Mouse (Mus musculus) liver (tissue): Measurements from ENCODE around the gene Cabin1.
A peak's percentile ranks its signal among the peaks of the same experiment; 100 is the strongest.

ENCODE experiments used
- DNase-seq: peaks from one replicate; pipeline ENCODE4 v3.0.0-alpha.2; 2020; ENCODE audit warnings: mixed read lengths

Gene Cabin1

DNA sequence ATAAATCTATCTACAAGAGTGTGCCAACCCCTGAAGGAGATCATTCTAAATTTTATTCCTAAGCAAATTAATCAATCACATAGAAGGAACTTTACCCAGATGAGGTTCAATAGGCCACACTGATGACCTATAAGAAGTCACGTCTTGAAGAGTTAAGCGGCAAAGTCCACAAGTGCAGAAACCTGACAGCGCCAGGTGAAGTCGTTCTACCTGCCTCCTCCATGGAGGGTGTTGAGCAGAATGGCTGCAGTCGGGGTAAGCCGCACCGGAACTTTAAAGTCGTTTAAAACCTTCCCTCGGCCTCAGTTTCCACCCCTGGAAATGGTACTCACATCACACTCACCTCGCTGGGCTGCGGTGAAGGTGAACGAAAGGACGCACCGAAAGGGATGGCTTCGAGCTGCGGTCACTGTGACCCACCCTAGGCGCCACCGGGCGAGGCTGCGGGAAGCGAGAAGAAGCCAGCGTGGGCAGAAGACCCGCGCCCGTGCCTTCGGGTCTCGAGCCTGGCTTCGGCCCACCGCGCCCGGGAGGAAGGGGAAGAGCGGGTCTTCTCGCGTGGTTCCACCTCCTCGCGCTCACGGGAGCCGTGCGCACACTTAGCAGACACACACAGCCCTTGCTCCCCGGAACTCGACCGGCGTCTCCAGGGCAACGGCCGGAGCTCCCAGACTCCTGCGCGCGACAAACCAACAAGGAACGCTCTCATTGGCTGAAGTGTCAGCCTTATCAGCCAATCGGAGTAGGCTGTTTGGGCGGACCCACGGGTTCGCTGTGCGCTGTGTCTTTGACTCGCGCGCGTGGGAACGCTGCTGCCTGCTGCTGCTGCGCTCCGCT is at the start of gene Cabin1:
Gene Cabin1 (minus strand): TSS at position 660 of the 837 bp plus-strand sequence.
- peak; percentile 97 for DNase-seq

GRCm38 (mm10) chr10:75804217-75804616 is 40.1 kb upstream of the Cabin1 start:
- no peak for DNase-seq

- DNase-seq = peak; percentile 83
These were observed 34.1 kb upstream of the Cabin1 start, which contains the start of gene Gstt1 for GRCm38 (mm10) chr10:75798176-75798696. TSS of gene Gstt1 (minus strand) at chr10:75798584.

DNA sequence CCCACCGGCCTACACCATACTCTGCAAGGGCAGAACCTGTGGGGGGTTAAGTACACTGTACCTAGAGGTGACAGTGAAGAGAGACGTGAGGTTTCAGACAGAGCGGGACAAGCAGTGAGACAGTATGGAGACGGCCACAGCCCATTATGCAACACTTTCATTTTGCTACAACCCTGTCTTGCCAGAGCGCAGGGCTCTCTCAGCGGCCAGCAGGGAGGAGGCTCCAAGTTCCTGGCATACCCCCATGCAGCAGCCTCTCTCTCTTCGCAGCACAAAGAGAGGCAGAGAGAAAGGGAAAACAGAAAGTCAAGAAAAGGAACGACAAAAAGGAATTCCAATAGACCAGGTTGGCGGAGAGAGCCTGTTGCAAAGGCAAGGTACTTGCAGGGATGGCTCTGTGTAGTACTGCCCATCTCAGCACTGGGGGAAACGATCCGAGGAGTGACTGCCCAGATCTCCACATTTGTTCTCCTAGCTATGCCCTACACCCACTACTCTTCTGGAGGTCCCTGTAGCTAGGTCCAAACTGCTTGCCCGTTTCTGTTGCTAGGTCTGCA is 33.6 kb upstream of the Cabin1 start:
- peak; percentile 30 for DNase-seq

DNA sequence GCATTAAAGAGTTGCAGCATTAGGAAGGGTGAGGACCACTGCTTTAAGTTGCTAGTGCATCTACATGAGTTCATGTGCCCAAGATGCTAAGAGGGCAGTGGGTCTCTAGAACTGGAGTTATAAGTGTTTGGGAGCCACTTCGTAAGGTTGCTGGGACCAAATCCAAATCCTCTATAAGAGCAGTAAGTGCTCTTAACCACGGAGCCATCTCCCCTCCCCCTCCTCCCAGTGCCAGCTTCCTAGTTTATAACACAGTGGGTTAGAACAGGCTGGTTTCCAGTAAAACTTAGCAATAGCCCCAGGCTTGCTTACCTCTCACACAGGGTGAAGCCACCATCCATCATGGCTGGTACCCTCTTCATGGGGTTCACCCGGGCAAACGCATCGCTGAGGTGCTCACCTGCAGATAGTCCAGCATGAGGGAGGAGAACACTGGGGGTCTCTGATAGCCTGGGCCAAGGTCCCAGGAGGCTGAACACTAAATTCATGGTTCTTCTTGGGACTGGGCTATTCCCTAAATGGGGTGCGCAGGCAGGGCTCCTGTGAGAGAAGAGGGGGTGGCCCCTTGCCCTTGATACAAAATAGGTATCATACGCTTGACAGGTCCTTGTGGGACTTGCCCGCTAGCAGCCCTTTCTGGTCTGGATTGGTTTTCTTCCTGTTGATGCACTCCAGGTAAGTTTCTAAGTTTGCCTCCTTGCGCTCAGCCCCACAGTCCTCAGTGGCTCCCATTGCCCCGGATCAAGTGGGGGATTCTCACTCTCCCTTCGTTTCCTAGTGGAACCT is 32.8 kb upstream of the Cabin1 start:
- DNase-seq = no peak

- no peak for DNase-seq
These were observed 30.7 kb upstream of the Cabin1 start for GRCm38 (mm10) chr10:75794880-75795279.

DNA sequence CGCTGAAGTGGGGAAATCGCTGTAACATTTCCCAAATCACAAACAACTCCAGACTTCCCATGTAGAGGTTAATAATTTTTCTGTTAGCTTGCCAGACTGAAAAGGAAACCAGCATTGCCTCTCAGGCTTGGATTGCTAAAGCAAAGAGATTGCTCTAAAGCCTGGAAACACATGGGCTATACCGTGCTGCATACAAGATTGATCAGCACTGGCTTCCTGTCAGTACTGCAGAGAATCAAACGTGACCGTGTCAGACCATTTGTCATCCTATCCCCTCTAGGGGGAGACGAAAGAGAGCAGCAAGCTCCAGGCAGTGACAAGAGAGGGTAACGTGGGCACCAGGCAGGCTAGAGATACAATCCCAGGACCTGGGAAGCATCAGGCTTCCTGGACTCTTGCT is 26.6 kb upstream of the Cabin1 start:
- DNase-seq = no peak

DNA sequence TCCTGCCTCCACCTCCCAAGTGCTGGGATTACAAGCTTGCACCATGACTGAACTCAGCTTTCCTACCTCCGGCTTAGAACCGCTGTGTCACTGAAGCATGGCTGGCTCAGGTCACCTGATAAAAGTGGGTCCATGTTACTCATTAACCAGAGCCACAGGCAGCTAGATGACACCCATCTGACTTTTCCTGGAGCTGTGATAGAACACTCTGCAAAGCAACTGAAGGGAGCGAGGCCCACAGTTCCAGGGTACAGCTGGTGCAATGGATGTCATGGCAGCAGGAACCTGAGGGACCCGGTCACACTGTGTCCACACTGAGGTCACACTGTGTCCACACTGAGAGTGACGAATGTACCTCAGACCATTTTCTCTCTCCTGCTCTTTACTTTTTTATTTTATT is 25.7 kb upstream of the Cabin1 start:
- peak; percentile 49 for DNase-seq

DNA sequence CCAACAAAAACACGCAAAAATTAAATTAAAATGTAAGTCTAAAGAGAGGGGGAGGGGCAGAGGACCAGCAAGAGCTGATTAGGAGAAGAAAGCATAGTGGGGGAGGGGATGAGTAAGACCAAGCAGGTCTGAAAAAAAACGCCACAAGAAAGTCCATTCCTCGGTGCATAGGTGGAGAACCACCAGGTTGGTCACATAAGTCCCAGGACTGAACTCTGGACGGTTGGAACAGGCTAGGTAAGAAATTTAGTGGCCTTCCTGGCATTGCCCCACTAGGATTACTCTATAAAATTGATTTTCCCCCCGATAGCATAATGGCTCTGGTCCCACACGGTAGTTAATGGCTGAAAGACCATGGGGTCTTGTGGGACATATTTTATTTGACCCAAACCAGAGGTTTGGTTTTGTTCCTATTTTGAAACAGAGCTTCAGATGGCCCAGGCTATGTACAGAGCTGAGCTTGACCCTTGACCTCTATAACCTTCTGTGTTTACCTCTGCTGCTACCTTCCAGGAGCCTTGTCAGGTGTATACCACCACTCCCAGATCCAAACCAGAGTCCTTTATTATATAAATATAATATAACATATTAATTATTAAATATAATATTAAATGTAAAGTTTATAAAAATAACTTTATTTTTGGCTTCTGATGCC is 25.1 kb upstream of the Cabin1 start:
- DNase-seq = no peak

- DNase-seq = no peak
These were observed 24.1 kb upstream of the Cabin1 start for GRCm38 (mm10) chr10:75788277-75788676.

DNA sequence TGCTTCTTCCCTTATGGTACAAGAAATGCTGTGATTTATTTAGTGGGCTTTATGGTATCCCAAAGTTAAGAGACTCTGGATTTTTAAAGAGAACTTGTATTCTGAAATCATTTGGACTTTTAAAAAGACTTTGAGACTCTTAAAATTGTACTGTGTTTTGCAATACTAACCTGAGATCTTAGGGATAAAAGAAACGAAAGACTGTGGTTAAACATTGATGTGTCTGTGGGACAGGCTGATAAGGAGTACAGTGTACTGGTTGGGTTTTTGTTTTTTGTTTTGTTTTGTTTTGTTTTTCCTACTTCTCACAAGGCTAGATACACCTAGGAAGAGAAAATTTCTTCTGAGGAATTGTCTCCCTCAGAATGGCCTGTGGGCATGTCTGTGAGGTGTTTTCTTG is 21.3 kb upstream of the Cabin1 start:
- DNase-seq = no peak

- DNase-seq = peak; percentile 35
These were observed 16.8 kb upstream of the Cabin1 start, which contains the start of the genes Gm20441 and Gstt3 for GRCm38 (mm10) chr10:75780769-75781578. TSS of gene Gm20441 (minus strand) at chr10:75780954. TSS of gene Gstt3 (minus strand) at chr10:75781414.

- no peak for DNase-seq
These were observed 15.3 kb upstream of the Cabin1 start for GRCm38 (mm10) chr10:75779206-75780174.

GRCm38 (mm10) chr10:75777885-75778284 is 13.7 kb upstream of the Cabin1 start:
- DNase-seq = no peak

GRCm38 (mm10) chr10:75776562-75776961 is 12.4 kb upstream of the Cabin1 start:
- DNase-seq = no peak

DNA sequence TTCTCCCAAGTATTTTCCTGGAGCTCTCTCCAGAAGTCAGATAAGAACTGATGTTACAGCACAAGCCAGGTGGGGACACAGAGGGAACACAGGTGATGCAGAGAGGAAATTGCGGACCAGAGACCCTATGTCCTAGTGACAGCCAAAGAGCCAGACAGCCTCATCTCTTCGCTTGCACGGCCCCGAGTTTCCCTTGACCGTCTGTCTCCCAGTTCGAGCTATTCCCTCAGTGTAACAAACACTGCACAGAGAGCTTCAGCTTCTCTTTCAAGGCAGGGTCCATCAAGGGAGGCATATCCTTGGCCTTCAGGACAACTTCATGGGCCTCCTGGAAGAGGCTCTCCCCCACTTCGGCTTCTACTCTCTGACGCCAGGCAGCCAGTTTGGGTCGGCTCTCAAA is 10.4 kb upstream of the Cabin1 start:
- no peak for DNase-seq

GRCm38 (mm10) chr10:75774102-75774501 is 10.0 kb upstream of the Cabin1 start:
- no peak for DNase-seq

DNA sequence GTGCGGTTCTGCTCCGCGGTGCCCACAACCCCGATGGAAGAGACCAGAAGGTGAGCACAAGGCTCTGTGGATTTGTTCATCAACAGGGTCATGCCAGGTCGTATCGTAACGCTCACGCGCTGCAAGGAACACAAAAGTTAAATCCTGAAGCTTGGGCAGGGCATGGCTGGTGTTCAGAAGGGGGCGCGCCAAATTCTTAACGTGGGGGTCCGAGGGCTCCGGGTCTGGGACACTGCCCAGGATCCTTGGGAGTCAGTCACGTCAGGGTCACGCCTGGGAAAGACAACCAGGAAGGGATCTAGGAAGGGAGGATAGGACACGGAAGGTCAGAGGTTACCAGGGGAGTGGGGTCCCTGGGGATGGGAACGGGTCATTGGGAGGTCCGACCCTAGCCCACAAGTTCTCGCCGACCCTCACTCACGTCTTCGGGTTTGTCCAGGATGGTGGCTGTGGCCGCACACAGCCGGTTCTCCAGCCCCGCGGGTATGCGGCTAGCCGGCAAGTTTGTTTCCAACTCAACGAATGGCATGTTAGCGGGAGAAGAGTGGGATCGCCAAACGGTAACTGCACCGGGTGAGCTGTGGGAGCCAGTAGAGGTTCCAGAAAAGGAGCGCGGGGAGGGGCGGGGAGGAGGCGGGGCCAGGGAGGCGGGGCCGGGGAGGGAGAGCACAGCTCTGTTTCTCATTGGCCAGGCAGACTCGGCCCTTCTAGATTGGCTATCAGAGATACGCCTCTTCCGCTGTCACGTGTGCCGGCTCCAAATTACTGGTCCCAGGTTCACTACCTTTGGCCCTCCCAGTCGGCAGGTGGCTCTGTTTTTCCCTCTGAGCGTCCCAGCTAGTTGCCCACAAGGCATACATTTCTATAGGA is 8.9 kb upstream of the Cabin1 start, which contains the start of gene Ddt:
Gene Ddt (minus strand): TSS at position 620 of the 870 bp plus-strand sequence.
- DNase-seq = peak; percentile 94

DNA sequence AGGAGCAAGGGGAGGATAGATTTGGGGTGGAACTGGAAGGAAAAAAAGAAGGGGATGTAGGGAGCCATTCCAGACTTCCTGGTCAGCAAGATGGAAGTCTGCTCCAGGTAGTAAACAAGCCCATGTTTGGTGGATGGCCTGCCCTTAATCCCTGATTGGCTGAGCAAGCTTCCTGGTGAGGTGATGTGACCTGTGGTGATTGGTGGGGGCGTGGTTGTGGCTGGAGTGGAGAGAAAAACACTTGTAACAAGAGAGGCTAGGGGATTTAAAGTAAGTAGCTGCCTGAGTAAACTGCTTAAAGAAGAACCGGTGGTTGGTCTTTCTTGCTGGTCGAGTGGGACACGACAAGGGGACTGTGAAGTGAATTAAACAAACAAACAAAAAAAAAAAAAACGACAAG is 3.6 kb upstream of the Cabin1 start:
- peak; percentile 51 for DNase-seq
